In genomic region chr9:102069151-102069882, GRCm38 (mm10) we compare ENCODE assay signal across 31 mouse cellular contexts.
DNase-seq lines count a peak whose midpoint lies in the region; ATAC-seq lines count a peak whose summit lies in the region.
"Had no signal": no experiment of that assay in that cellular context is flagged by ENCODE, and none has a peak within 500 bp of the region (broad histone marks: within the 10 kb centered on the region; RNA-seq: fewer than 3 reads in every experiment).

No protein-coding gene starts in this region.

- no peak overlapping the region for H3K4me3 ChIP-seq in midbrain, embryonic 14.5 days (replicated peaks; ENCODE audit: low read depth, low read length)
- no peak overlapping the region for H3K4me3 ChIP-seq in midbrain, embryonic 16.5 days (ENCODE audit: low read depth, low read length)
- H3K4me3 ChIP-seq: erythroblast, embryonic 14.5 days; gastrocnemius, adult 2 months; hindbrain, embryonic 13.5 days; limb, embryonic 10.5 days; limb, embryonic 15.5 days; liver, embryonic 13.5 days; megakaryocyte, embryonic 14.5 days had no signal

- H3K27ac ChIP-seq in midbrain, embryonic 14.5 days (replicated peaks; ENCODE audit: low read depth, low read length) = 0 out of 2 replicates have a peak overlapping the region, but pooled peaks have one; percentile 6
- H3K27ac ChIP-seq in midbrain, embryonic 16.5 days (ENCODE audit: low read length) = no peak overlapping the region
- H3K27ac ChIP-seq: gastrocnemius, adult 2 months; hindbrain, embryonic 13.5 days; limb, embryonic 10.5 days; limb, embryonic 15.5 days; liver, embryonic 13.5 days; stomach, postnatal 0 days had no signal

- DNase-seq in adrenal gland, postnatal 14 days = peak; percentile 9
- no peak for DNase-seq in adrenal gland, adult (ENCODE audit: inconsistent age in 2 of 2, low spot score in 1 of 2)
- DNase-seq in heart, postnatal 10 days = peak; percentile 8
- DNase-seq in heart, postnatal 14 days = no peak
- no peak for DNase-seq in midbrain, embryonic 14.5 days
- DNase-seq in cerebellum, adult 9-11 months = no peak
- no peak for DNase-seq in right cerebral cortex, postnatal 14 days
- DNase-seq: adrenal gland, postnatal 10 days; cerebellum, adult 18-20 months; cerebellum, postnatal 14 days; gastrocnemius, adult 2 months; gastrocnemius, postnatal 36 days; heart, postnatal 36 days; kidney, adult 11 months; kidney, postnatal 14 days; layer of hippocampus, adult 9-11 months; liver, embryonic 13.5 days; lung, adult 18-20 months; lung, postnatal 4 days; thymus, adult 18-20 months; thymus, postnatal 25 days had no signal

- intact Hi-C loops in heart, postnatal 10 days (cut with DNase I) = no loop called here
- intact Hi-C loops in heart, postnatal 14 days (cut with DNase I) = no loop called here

- H3K9ac ChIP-seq in midbrain, embryonic 14.5 days (replicated peaks; ENCODE audit: low read length) = no peak overlapping the region
- no peak overlapping the region for H3K9ac ChIP-seq in midbrain, embryonic 16.5 days (ENCODE audit: low read depth, low read length)
- H3K9ac ChIP-seq: hindbrain, embryonic 13.5 days; limb, embryonic 15.5 days; liver, embryonic 13.5 days had no signal

- 57% methylated on average over 3 of the region's 3 CpGs for WGBS in midbrain, embryonic 14.5 days
- WGBS in midbrain, embryonic 16.5 days = 53% methylated on average over 3 of the region's 3 CpGs

- H3K4me2 ChIP-seq in midbrain, embryonic 14.5 days (ENCODE audit: low read length) = no peak overlapping the region
- no peak overlapping the region for H3K4me2 ChIP-seq in midbrain, embryonic 16.5 days (ENCODE audit: low read length)
- H3K4me2 ChIP-seq: hindbrain, embryonic 13.5 days; limb, embryonic 15.5 days; liver, embryonic 13.5 days had no signal

- peaks cover 14% of the 10 kb centered on the region for H3K4me1 ChIP-seq in midbrain, embryonic 14.5 days (ENCODE audit: control insufficient read depth, insufficient read depth, low read length)
- H3K4me1 ChIP-seq in midbrain, embryonic 16.5 days (ENCODE audit: control insufficient read depth, insufficient read depth, low read length) = peaks cover 13% of the 10 kb centered on the region
- H3K4me1 ChIP-seq: limb, embryonic 10.5 days; limb, embryonic 15.5 days; liver, embryonic 13.5 days; megakaryocyte, embryonic 14.5 days had no signal

- H3K9me3 ChIP-seq in midbrain, embryonic 14.5 days (ENCODE audit: control insufficient read depth, low read length) = no peaks in the 10 kb centered on the region
- no peaks in the 10 kb centered on the region for H3K9me3 ChIP-seq in midbrain, embryonic 16.5 days (replicated peaks; ENCODE audit: control insufficient read depth, low read length, poor library complexity, severe bottlenecking)
- H3K9me3 ChIP-seq: hindbrain, embryonic 13.5 days; limb, embryonic 10.5 days; limb, embryonic 15.5 days; liver, embryonic 13.5 days; megakaryocyte, embryonic 14.5 days had no signal

- no peak for ATAC-seq in midbrain, embryonic 14.5 days (ENCODE audit: low FRiP score, low TSS enrichment)
- no peak for ATAC-seq in midbrain, embryonic 16.5 days
- ATAC-seq: forebrain, embryonic 16.5 days; lung, postnatal 0 days had no signal

- peaks cover 6% of the 10 kb centered on the region; the same call in 1 of the 2 replicates for H3K36me3 ChIP-seq in midbrain, embryonic 14.5 days (ENCODE audit: control insufficient read depth, insufficient read depth, low read length)
- H3K36me3 ChIP-seq in midbrain, embryonic 16.5 days (ENCODE audit: control insufficient read depth, insufficient read depth, low read length) = no peaks in the 10 kb centered on the region
- H3K36me3 ChIP-seq: hindbrain, embryonic 13.5 days; limb, embryonic 10.5 days; limb, embryonic 15.5 days; liver, embryonic 13.5 days had no signal

- no peaks in the 10 kb centered on the region for H3K27me3 ChIP-seq in midbrain, embryonic 14.5 days (ENCODE audit: control insufficient read depth, insufficient read depth, low read length)
- no peaks in the 10 kb centered on the region for H3K27me3 ChIP-seq in midbrain, embryonic 16.5 days (ENCODE audit: control insufficient read depth, insufficient read depth, low read depth, low read length)
- H3K27me3 ChIP-seq: CH12.LX; hindbrain, embryonic 13.5 days; limb, embryonic 15.5 days; liver, embryonic 13.5 days; megakaryocyte, embryonic 14.5 days had no signal

Comparison
In these comparisons a context has a peak if more than half of its experiments do, and no peak if none do; other contexts are left out.
1. DNase-seq: peak in adrenal gland, postnatal 14 days (single experiment) and heart, postnatal 10 days (2 of 2); none in adrenal gland, adult (0 of 2), heart, postnatal 14 days (0 of 2), midbrain, embryonic 14.5 days (single experiment), cerebellum, adult 9-11 months (single experiment) and right cerebral cortex, postnatal 14 days (single experiment).